Mouse (Mus musculus) testis, adult 2 months (tissue): Measurements from ENCODE around the gene Ttll6. TPM values are rescaled to one million over a fixed set of nuclear protein-coding genes. Genes with fewer than 3 reads are reported as not detected.

Experiments used
- H3K27ac ChIP-seq: fragments of 200-500 bp; 2 replicates; pipeline ENCODE4 v1.5.1; 2012; ENCODE audit warnings: low read depth, low read length; ENCODE audit not compliant: control insufficient read depth, insufficient read depth
- H3K27me3 ChIP-seq: fragments of 200-500 bp; 2 replicates; pipeline ENCODE4 v1.6.1; 2012; ENCODE audit warnings: mild to moderate bottlenecking, low read length, moderate library complexity; ENCODE audit not compliant: control insufficient read depth, insufficient read depth
- H3K36me3 ChIP-seq: fragments of 200-500 bp; 2 replicates; pipeline ENCODE4 v1.6.1; 2012; ENCODE audit warnings: mild to moderate bottlenecking, low read length; ENCODE audit not compliant: control insufficient read depth, insufficient read depth
- H3K4me1 ChIP-seq: fragments of 200-500 bp; 2 replicates; pipeline ENCODE4 v1.6.1; 2012; ENCODE audit warnings: low read length; ENCODE audit not compliant: control insufficient read depth, insufficient read depth
- H3K4me3 ChIP-seq: fragments of 200-500 bp; 2 replicates; pipeline ENCODE4 v1.5.1; 2012; ENCODE audit warnings: low read depth, mild to moderate bottlenecking, low read length, moderate library complexity, mixed read lengths; ENCODE audit not compliant: control insufficient read depth
- CTCF ChIP-seq: fragments of 200-500 bp; IDR thresholded peaks from 2 replicates; pipeline ENCODE4 v1.5.1; 2012; ENCODE audit warnings: low read depth, mild to moderate bottlenecking, inconsistent platforms, low read length, moderate library complexity; ENCODE audit not compliant: control insufficient read depth, insufficient read depth, insufficient replicate concordance
- POLR2A ChIP-seq: fragments of 200-500 bp; IDR thresholded peaks from 2 replicates; pipeline ENCODE4 v1.6.1; 2012; ENCODE audit warnings: low read depth, mild to moderate bottlenecking, inconsistent platforms, low read length, moderate library complexity; ENCODE audit not compliant: control insufficient read depth
- polyA plus RNA-seq: library from polyadenylated mRNA; depleted of rRNA; stranded (reverse); fragments of >200 nt; gene quantifications from 2 replicates; pipeline ENCODE4 v1.2.3, GENCODE M21; 2012; rRNA removed

The Ttll6 gene
- polyA plus RNA-seq, 1 experiment: 90.4 TPM

GRCm38 (mm10) chr11:96204351-96204750 is 70.8 kb downstream of the Ttll6 start:
- peaks cover 16% of the 10 kb centered on the region for H3K4me1 ChIP-seq
- no peak overlapping the region for H3K27ac ChIP-seq
- H3K4me3 ChIP-seq: no peak overlapping the region
- no peak for TF ChIP-seq CTCF
- no peak for TF ChIP-seq POLR2A
- peaks cover 27% of the 10 kb centered on the region for H3K27me3 ChIP-seq
- no peaks in the 10 kb centered on the region for H3K36me3 ChIP-seq

GRCm38 (mm10) chr11:96205426-96206131 is 72.0 kb downstream of the Ttll6 start:
- TF ChIP-seq POLR2A (no peak), CTCF (no peak)
- Histone ChIP-seq H3K36me3 (no peaks in the 10 kb centered on the region), H3K27ac (no peak overlapping the region), H3K27me3 (peaks cover 23% of the 10 kb centered on the region), H3K4me3 (no peak overlapping the region), H3K4me1 (peaks cover 13% of the 10 kb centered on the region)

Other genes starting within 250 kb of the Ttll6 start
- 0.35 and 0.77 TPM in 2 replicates for gene B4galnt2, start 218.9 kb upstream of the Ttll6 start, polyA plus RNA-seq
- gene Igf2bp1, start 127.8 kb upstream of the Ttll6 start, polyA plus RNA-seq: 6.5 and 8.1 TPM in 2 replicates
- gene Gip, start 109.2 kb upstream of the Ttll6 start, polyA plus RNA-seq: 2.2 and 2.6 TPM in 2 replicates
- 51.8 and 56.4 TPM in 2 replicates for gene Snf8, start 98.9 kb upstream of the Ttll6 start, polyA plus RNA-seq
- gene Ube2z, start 68.4 kb upstream of the Ttll6 start, polyA plus RNA-seq: 19.1 and 21.2 TPM in 2 replicates
- gene Atp5g1, start 58.1 kb upstream of the Ttll6 start, polyA plus RNA-seq: 234 and 248 TPM in 2 replicates
- 0.08 and 0.15 TPM in 2 replicates for gene Calcoco2, start 21.8 kb upstream of the Ttll6 start, polyA plus RNA-seq
- gene Hoxb13, start 60.5 kb downstream of the Ttll6 start, polyA plus RNA-seq: 0.04 TPM in 2 replicates
- 0.36 and 1.0 TPM in 2 replicates for gene Hoxb9, start 137.7 kb downstream of the Ttll6 start, polyA plus RNA-seq
- gene Hoxb8, start 148.1 kb downstream of the Ttll6 start, polyA plus RNA-seq: 0.11 and 6.9 TPM in 2 replicates
- gene Hoxb7, start 152.8 kb downstream of the Ttll6 start, polyA plus RNA-seq: 1.6 TPM in 1 of 2 replicates, not detected in the other
- 0.15 and 3.4 TPM in 2 replicates for gene Hoxb6, start 158.7 kb downstream of the Ttll6 start, polyA plus RNA-seq
- gene Hoxb5, start 169.6 kb downstream of the Ttll6 start, polyA plus RNA-seq: 0.14 and 0.67 TPM in 2 replicates
- gene Hoxb4, start 184.5 kb downstream of the Ttll6 start, polyA plus RNA-seq: 0.07 and 1.3 TPM in 2 replicates
- gene Hoxb3, start 189.5 kb downstream of the Ttll6 start, polyA plus RNA-seq: 5.6 and 6.7 TPM in 2 replicates
- 0.20 and 1.2 TPM in 2 replicates for gene Hoxb2, start 216.7 kb downstream of the Ttll6 start, polyA plus RNA-seq
- gene Hoxb1, start 232.0 kb downstream of the Ttll6 start, polyA plus RNA-seq: not detected in 2 replicates